Mouse (Mus musculus) splenic B cell, adult 2 months (primary cell): ENCODE measurements around the gene Vmn1r181.
A peak's percentile ranks its signal among the peaks of the same experiment; 100 is the strongest.
"Not testable (repeated sequence)": the region's sequence is repeated elsewhere in the genome, so short reads cannot be mapped to it uniquely, and the experiment has no call there.

ENCODE experiments used
- DNase-seq: peaks from one replicate; pipeline ENCODE4 v3.0.0-alpha.2; 2011; ENCODE audit warnings: low read depth, low spot score
- H3K27me3 ChIP-seq: 2 replicates; pipeline ENCODE4 v1.6.1; 2012; ENCODE audit warnings: mild to moderate bottlenecking, low read length, moderate library complexity, mixed read lengths; ENCODE audit not compliant: control insufficient read depth, poor library complexity, insufficient read depth, severe bottlenecking
- H3K36me3 ChIP-seq: 2 replicates; pipeline ENCODE4 v1.6.1; 2012; ENCODE audit warnings: mild to moderate bottlenecking, low read length, moderate library complexity, mixed read lengths; ENCODE audit not compliant: control insufficient read depth, poor library complexity, insufficient read depth, severe bottlenecking

Gene Vmn1r181

DNA sequence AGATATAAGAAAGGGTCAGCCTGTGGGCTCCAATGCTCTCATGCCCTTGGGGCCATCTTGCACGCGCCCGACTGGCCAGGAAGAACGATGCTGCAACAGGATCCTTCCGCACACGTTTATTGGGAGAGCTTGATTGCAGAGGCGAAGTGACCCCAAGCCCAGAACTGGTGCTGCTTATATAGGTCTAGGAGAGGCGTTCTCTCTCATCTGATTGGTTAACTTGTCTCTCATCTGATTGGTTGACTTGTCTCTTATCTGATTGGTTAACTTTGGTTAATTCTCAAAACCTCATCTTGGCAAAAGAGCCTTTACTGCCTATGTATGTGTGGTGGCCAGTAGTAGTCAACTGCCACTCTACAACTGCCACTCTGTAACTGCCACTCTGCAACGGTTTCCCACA, at the start of gene Vmn1r181:
Gene Vmn1r181, plus strand, starts transcription at position 301 of the 400 bp plus-strand sequence.
- H3K36me3 ChIP-seq, H3K27me3 ChIP-seq, DNase-seq: not testable (repeated sequence)

DNA sequence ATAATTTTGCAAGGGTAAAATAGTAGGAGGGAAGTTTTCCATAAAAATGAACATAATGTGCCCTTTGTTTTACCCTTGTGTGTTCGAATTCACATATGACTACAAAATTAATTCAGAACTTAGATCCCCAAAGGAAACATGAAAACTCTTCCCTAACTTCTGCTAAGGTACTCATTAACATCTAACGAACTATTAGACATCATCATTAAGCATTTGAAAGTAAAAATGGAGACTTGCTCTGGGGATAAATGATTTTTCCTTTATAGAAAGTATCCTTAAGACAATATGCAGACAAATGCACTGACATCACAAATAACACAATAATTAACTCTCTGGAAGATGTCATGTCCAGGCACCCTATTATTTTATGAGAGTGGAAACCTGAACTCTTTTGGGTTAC, 47.7 kb upstream of the Vmn1r181 start, which contains the start of gene Vmn1r179:
Gene Vmn1r179, plus strand, starts transcription at position 301 of the 400 bp plus-strand sequence.
- H3K36me3 ChIP-seq: no peaks in the 10 kb centered on the region
- H3K27me3 ChIP-seq: no peaks in the 10 kb centered on the region
- DNase-seq: no peak

DNA sequence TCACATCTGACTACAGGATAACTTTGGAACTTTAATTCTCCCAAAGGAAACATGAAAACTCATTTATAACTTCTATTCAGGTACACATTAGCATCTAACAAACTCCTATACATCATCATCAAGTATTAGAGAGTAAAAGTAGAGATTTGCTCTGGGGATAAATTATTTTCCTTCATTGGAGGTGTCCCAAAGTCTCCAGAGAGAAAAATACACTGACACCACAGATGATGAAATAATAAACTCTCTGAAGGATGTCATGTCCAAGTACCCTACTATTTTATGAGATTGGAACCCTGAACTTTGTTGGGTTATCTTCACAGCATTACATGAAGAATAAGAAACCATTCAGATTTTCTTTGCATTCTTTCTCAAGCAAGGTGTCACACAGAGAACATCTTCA, 24.1 kb upstream of the Vmn1r181 start, which contains the start of gene Vmn1r180:
Gene Vmn1r180, plus strand, starts transcription at position 301 of the 400 bp plus-strand sequence.
- no peaks in the 10 kb centered on the region for H3K36me3 ChIP-seq
- no peaks in the 10 kb centered on the region for H3K27me3 ChIP-seq

DNA sequence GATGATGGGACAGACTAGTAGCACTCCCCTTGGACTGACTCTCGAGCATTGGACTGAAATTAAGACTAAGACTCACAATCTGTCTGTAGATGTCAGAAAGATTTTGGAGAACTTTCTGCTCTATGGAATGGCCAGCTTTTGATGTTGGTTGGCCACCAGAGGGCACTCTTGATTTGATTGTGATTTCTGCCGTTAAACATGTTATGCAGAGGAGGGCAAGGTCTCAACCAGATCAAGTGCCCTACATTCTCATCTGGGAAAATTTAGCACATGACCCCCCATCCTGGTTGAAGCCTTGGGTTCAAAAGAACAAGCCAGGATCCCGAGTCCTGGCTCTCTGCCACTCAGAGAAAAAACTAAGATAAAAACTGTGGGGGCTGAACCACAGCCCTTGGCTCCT, 6.4 kb upstream of the Vmn1r181 start:
- not testable (repeated sequence) for H3K27me3 ChIP-seq, H3K36me3 ChIP-seq
- peak; percentile 1 for DNase-seq

More for the DNA sequence above, 24.1 kb upstream of the Vmn1r181 start, which contains the start of gene Vmn1r180:
- DNase-seq: no peak

DNA sequence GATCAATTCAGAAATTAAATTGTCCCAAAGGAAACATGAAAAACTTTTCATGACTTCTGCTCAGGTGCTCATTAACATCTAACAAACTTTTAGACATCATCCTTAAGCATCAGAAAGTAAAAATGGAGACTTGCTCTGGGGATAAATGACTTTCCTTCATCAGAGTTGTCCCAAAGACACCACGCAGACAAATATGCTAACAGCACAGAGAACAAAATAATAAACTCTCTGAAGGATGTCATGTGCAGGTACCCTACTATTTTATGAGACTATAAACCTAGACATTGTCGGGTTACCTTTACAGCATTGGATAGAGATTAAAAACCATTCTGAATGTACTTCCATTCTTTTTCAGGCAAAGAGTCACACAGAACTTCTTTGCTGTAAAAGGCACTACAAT, 27.0 kb downstream of the Vmn1r181 start, which contains the start of gene V1rd19:
Gene V1rd19, plus strand, starts transcription at position 301 of the 400 bp plus-strand sequence.
- Histone ChIP-seq H3K27me3 (no peaks in the 10 kb centered on the region), H3K36me3 (no peaks in the 10 kb centered on the region)
- DNase-seq: no peak
